10 mouse cellular contexts compared by ENCODE assay signal in genomic region chr4:72160102-72160511, GRCm38 (mm10). TPM values are rescaled to one million over a fixed set of nuclear protein-coding genes. Genes with fewer than 3 reads are reported as not detected.
A peak's percentile ranks its signal among the peaks of the same experiment; 100 is the strongest.
DNase-seq lines count a peak whose midpoint lies in the region; ATAC-seq and TF ChIP-seq lines count a peak whose summit lies in the region.
"Had no signal": no experiment of that assay in that cellular context is flagged by ENCODE, and none has a peak within 500 bp of the region (broad histone marks: within the 10 kb centered on the region; RNA-seq: fewer than 3 reads in every experiment).

No protein-coding gene starts in this region.

- H3K27ac ChIP-seq in forebrain, embryonic 16.5 days (ENCODE audit: low read length) = no peak overlapping the region
- H3K27ac ChIP-seq in thymus, adult 2 months (ENCODE audit: control insufficient read depth, insufficient read depth, low read length) = no peak overlapping the region

- H3K9ac ChIP-seq in forebrain, embryonic 16.5 days (replicated peaks; ENCODE audit: low read depth, low read length) = no peak overlapping the region

- H3K9me3 ChIP-seq in forebrain, embryonic 16.5 days (ENCODE audit: control insufficient read depth, low read length) = no peaks in the 10 kb centered on the region

- DNase-seq in testis, postnatal 14 days (ENCODE audit: low spot score) = peak; percentile 39
- DNase-seq in testis, postnatal 10 days (ENCODE audit: low spot score) = no peak
- peak; percentile 48 for DNase-seq in mesoderm, embryonic 11.5 days (ENCODE audit: low read depth, low spot score)
- DNase-seq in thymus, adult 2 months = no peak
- no peak for DNase-seq in heart, postnatal 4 days
- no peak for DNase-seq in urinary bladder, postnatal 25 days (ENCODE audit: low spot score)
- no peak for DNase-seq in thymus, postnatal 4 days
- DNase-seq: adrenal gland, adult 8-10 months; right cerebral cortex, postnatal 14 days had no signal

- peak; percentile 42 for ATAC-seq in forebrain, embryonic 16.5 days

- H3K36me3 ChIP-seq in forebrain, embryonic 16.5 days (ENCODE audit: control insufficient read depth, insufficient read depth) = no peaks in the 10 kb centered on the region
- H3K36me3 ChIP-seq in thymus, adult 2 months (ENCODE audit: control insufficient read depth, insufficient read depth, low read length) = no peaks in the 10 kb centered on the region

- H3K4me2 ChIP-seq in forebrain, embryonic 16.5 days (ENCODE audit: low read length) = no peak overlapping the region

- 13% methylated on average over 14 of the region's 14 CpGs for WGBS in forebrain, embryonic 16.5 days
- 94% methylated on average over 14 of the region's 14 CpGs for WGBS in thymus, adult 2 months

- TF ChIP-seq CTCF in thymus, adult 2 months (IDR thresholded peaks at IDR 0.05; ENCODE audit: borderline replicate concordance, control insufficient read depth, extremely low read depth, insufficient read depth, low read length, poor library complexity) = no peak

- no peaks in the 10 kb centered on the region for H3K27me3 ChIP-seq in forebrain, embryonic 16.5 days (replicated peaks; ENCODE audit: control insufficient read depth, insufficient read depth, low read length)
- no peaks in the 10 kb centered on the region for H3K27me3 ChIP-seq in thymus, adult 2 months (ENCODE audit: control insufficient read depth, insufficient read depth, low read length)

- no peak for TF ChIP-seq POLR2A in thymus, adult 2 months (IDR thresholded peaks at IDR 0.05; ENCODE audit: control insufficient read depth, extremely low read depth, insufficient read depth, low read length, poor library complexity)

- H3K4me3 ChIP-seq in forebrain, embryonic 16.5 days (replicated peaks; ENCODE audit: low read length) = no peak overlapping the region
- H3K4me3 ChIP-seq in thymus, adult 2 months (ENCODE audit: control insufficient read depth, insufficient read depth, low read length) = no peak overlapping the region

- peaks cover 14% of the 10 kb centered on the region for H3K4me1 ChIP-seq in forebrain, embryonic 16.5 days (replicated peaks; ENCODE audit: control insufficient read depth, insufficient read depth, low read length)
- no peaks in the 10 kb centered on the region for H3K4me1 ChIP-seq in thymus, adult 2 months (replicated peaks; ENCODE audit: control insufficient read depth, insufficient read depth, low read length)

RNA-seq across cellular contexts. Expression of gene Tle1, which starts 40.6 kb away (rescaled TPM):
- 32.0 and 33.4 TPM in 2 replicates for polyA plus RNA-seq in forebrain, embryonic 16.5 days (2015; fragmentation: Nextera tagmentation; extraction: Ambion mirVana)
- polyA plus RNA-seq in thymus, adult 2 months (2012; rRNA removed) = 18.5 and 20.8 TPM in 2 replicates
- 10 to 100 TPM; 11.1 to 13.3 TPM for total RNA-seq in heart, postnatal 4 days (2021)

Comparison
In these comparisons a context has a peak if more than half of its experiments do, and no peak if none do; other contexts are left out.
1. DNase-seq: peak in testis, postnatal 14 days (single experiment) and mesoderm, embryonic 11.5 days (single experiment); none in testis, postnatal 10 days (single experiment), thymus, adult 2 months (single experiment), heart, postnatal 4 days (single experiment), urinary bladder, postnatal 25 days (single experiment) and thymus, postnatal 4 days (single experiment).